Mouse (Mus musculus): Measurements from ENCODE around the gene Mt2. TPM values are rescaled to one million over a fixed set of nuclear protein-coding genes. Genes with fewer than 3 reads are reported as not detected.

Gene Mt2
- polyA plus RNA-seq, 1 experiment = 232 TPM

DNA sequence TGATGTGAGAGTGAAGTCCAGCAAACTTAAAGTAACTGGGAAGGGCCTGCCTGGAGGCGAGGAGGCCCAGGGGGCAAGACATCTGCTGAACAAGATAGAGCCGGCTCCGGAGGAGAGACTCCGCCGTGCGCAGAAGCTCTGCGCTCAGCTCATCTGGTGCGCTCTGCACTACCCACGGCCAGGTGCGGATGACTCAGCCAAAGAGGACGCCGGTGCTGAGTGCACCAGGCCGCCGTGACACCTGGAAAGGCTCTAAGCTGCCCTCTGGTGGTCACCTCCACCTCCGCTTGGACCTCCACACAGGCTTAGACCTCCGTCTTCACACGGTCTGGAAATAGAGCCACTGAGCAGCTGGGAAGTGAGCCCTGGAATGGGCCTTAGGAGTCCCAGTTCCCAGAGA lies 14.1 kb downstream of the Mt2 start:
- Histone ChIP-seq H3K27me3 (ENCODE audit: control insufficient read depth, insufficient read depth, low read length) (no peaks in the 10 kb centered on the region; the same call in 1 of the 2 replicates), H3K36me3 (ENCODE audit: control insufficient read depth, insufficient read depth, low read length) (no peaks in the 10 kb centered on the region), H3K4me3 (ENCODE audit: control insufficient read depth, low read depth, low read length) (no peak overlapping the region), H3K4me1 (ENCODE audit: control insufficient read depth, insufficient read depth, low read length) (peaks cover 18% of the 10 kb centered on the region), H3K27ac (ENCODE audit: control insufficient read depth, insufficient read depth, low read depth, low read length) (peak overlapping the region; percentile 33; the same call in 1 of the 2 replicates)
- TF ChIP-seq POLR2A (IDR thresholded peaks at IDR 0.05; ENCODE audit: control insufficient read depth, low read depth, low read length) (peak; percentile 33; the same call in 1 of the 2 replicates), CTCF (IDR thresholded peaks at IDR 0.05; ENCODE audit: control insufficient read depth, insufficient read depth, insufficient replicate concordance, low read depth, low read length) (peak; percentile 57; the same call in 1 of the 2 replicates)

- Histone ChIP-seq H3K4me1 (ENCODE audit: control insufficient read depth, insufficient read depth, low read length) (peaks cover 17% of the 10 kb centered on the region), H3K27ac (ENCODE audit: control insufficient read depth, insufficient read depth, low read depth, low read length) (no peak overlapping the region), H3K36me3 (ENCODE audit: control insufficient read depth, insufficient read depth, low read length) (no peaks in the 10 kb centered on the region), H3K27me3 (ENCODE audit: control insufficient read depth, insufficient read depth, low read length) (no peaks in the 10 kb centered on the region; the same call in 1 of the 2 replicates), H3K4me3 (ENCODE audit: control insufficient read depth, low read depth, low read length) (no peak overlapping the region)
- TF ChIP-seq POLR2A (IDR thresholded peaks at IDR 0.05; ENCODE audit: control insufficient read depth, low read depth, low read length) (no peak), CTCF (IDR thresholded peaks at IDR 0.05; ENCODE audit: control insufficient read depth, insufficient read depth, insufficient replicate concordance, low read depth, low read length) (no peak)
Observed at GRCm38 (mm10) chr8:94187290-94188002, 15.0 kb downstream of the Mt2 start.

DNA sequence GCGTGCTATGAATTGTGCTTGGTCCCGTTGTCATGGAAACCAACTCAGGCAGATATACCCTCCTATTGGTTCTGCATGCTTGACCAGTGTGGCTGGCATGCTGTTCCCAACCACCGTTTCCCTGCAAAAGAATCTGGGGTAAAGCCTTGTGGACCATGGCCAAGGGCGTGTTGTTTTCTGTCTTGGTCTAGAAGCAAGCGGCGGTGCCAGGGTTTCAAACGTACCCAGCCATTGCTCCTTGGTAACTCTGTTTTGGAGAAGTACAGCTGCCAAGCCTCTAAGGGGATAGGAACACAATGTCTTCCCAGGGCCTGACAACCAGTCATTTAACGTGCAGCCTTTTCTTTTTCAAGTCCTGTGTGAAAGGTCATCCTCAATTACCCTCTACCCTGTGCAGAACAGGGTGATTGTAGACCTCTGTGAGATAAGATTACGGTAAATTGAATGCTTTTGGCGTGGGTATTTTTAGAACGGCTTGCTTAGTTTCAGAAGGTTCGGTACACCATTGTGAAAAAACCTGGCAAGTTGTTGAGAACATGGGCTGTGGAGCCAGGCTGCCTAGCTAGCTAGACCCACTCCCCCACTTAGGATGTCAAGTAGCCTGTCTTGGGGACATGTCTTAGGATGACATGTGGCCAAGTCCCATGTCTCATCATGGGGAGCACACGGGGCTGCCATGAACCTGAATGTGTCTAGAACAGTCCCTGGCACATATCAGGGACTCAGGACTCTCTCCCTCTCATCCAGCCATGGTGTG lies 17.0 kb downstream of the Mt2 start:
- H3K27me3 ChIP-seq (ENCODE audit: control insufficient read depth, insufficient read depth, low read length) = no peaks in the 10 kb centered on the region; the same call in 1 of the 2 replicates
- no peak overlapping the region for H3K4me3 ChIP-seq (ENCODE audit: control insufficient read depth, low read depth, low read length)
- no peaks in the 10 kb centered on the region for H3K36me3 ChIP-seq (ENCODE audit: control insufficient read depth, insufficient read depth, low read length)
- H3K4me1 ChIP-seq (ENCODE audit: control insufficient read depth, insufficient read depth, low read length) = peaks cover 13% of the 10 kb centered on the region
- TF ChIP-seq CTCF (IDR thresholded peaks at IDR 0.05; ENCODE audit: control insufficient read depth, insufficient read depth, insufficient replicate concordance, low read depth, low read length) (no peak), POLR2A (IDR thresholded peaks at IDR 0.05; ENCODE audit: control insufficient read depth, low read depth, low read length) (no peak)
- no peak overlapping the region for H3K27ac ChIP-seq (ENCODE audit: control insufficient read depth, insufficient read depth, low read depth, low read length)

GRCm38 (mm10) chr8:94191101-94191691 lies 18.7 kb downstream of the Mt2 start:
- TF ChIP-seq POLR2A (IDR thresholded peaks at IDR 0.05; ENCODE audit: control insufficient read depth, low read depth, low read length) (no peak), CTCF (IDR thresholded peaks at IDR 0.05; ENCODE audit: control insufficient read depth, insufficient read depth, insufficient replicate concordance, low read depth, low read length) (no peak)
- H3K4me1 ChIP-seq (ENCODE audit: control insufficient read depth, insufficient read depth, low read length) = peaks cover 8% of the 10 kb centered on the region
- no peaks in the 10 kb centered on the region for H3K27me3 ChIP-seq (ENCODE audit: control insufficient read depth, insufficient read depth, low read length)
- peak overlapping the region; percentile 54 for H3K4me3 ChIP-seq (ENCODE audit: control insufficient read depth, low read depth, low read length)
- no peaks in the 10 kb centered on the region for H3K36me3 ChIP-seq (ENCODE audit: control insufficient read depth, insufficient read depth, low read length)
- H3K27ac ChIP-seq (ENCODE audit: control insufficient read depth, insufficient read depth, low read depth, low read length) = no peak overlapping the region

DNA sequence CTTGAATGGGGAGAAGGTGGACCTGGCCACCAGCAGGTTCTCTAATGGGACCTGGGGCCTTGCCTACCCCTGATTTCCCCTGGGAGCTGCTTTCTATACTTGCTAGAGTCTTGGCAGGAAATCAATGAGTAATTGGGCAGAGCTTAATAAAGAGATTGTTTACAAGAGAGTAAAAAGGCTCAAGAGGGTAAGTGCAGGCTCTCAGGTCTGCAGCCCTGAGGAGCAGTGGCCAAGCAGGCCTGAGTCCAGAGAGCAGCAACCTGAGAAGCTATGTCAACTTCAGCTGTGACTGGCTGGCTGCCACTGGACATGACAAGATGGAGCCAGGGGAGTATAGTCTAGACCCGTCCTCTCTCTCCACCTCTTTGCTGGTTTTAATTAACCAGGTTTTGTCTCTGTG lies 20.5 kb downstream of the Mt2 start:
- TF ChIP-seq CTCF (IDR thresholded peaks at IDR 0.05; ENCODE audit: control insufficient read depth, insufficient read depth, insufficient replicate concordance, low read depth, low read length) (no peak), POLR2A (IDR thresholded peaks at IDR 0.05; ENCODE audit: control insufficient read depth, low read depth, low read length) (no peak)
- Histone ChIP-seq H3K4me1 (ENCODE audit: control insufficient read depth, insufficient read depth, low read length) (peaks cover 3% of the 10 kb centered on the region), H3K4me3 (ENCODE audit: control insufficient read depth, low read depth, low read length) (no peak overlapping the region), H3K27ac (ENCODE audit: control insufficient read depth, insufficient read depth, low read depth, low read length) (no peak overlapping the region), H3K27me3 (ENCODE audit: control insufficient read depth, insufficient read depth, low read length) (no peaks in the 10 kb centered on the region), H3K36me3 (ENCODE audit: control insufficient read depth, insufficient read depth, low read length) (no peaks in the 10 kb centered on the region)

GRCm38 (mm10) chr8:94194591-94195223 lies 22.2 kb downstream of the Mt2 start:
- Histone ChIP-seq H3K27ac (ENCODE audit: control insufficient read depth, insufficient read depth, low read depth, low read length) (no peak overlapping the region), H3K4me3 (ENCODE audit: control insufficient read depth, low read depth, low read length) (no peak overlapping the region), H3K4me1 (ENCODE audit: control insufficient read depth, insufficient read depth, low read length) (peaks cover 3% of the 10 kb centered on the region), H3K36me3 (ENCODE audit: control insufficient read depth, insufficient read depth, low read length) (no peaks in the 10 kb centered on the region), H3K27me3 (ENCODE audit: control insufficient read depth, insufficient read depth, low read length) (no peaks in the 10 kb centered on the region)
- TF ChIP-seq CTCF (IDR thresholded peaks at IDR 0.05; ENCODE audit: control insufficient read depth, insufficient read depth, insufficient replicate concordance, low read depth, low read length) (no peak), POLR2A (IDR thresholded peaks at IDR 0.05; ENCODE audit: control insufficient read depth, low read depth, low read length) (no peak)

Measured in testis, adult 2 months (tissue).